Mouse (Mus musculus) kidney, postnatal 14 days (tissue): ENCODE data around the gene 1700018G05Rik.
"Not testable (repeated sequence)": the region's sequence is repeated elsewhere in the genome, so short reads cannot be mapped to it uniquely, and the experiment has no call there.

Source experiments
- DNase-seq: peaks from one replicate; pipeline ENCODE4 v3.0.0; 2022; ENCODE audit warnings: mixed read lengths

The 1700018G05Rik gene

DNA sequence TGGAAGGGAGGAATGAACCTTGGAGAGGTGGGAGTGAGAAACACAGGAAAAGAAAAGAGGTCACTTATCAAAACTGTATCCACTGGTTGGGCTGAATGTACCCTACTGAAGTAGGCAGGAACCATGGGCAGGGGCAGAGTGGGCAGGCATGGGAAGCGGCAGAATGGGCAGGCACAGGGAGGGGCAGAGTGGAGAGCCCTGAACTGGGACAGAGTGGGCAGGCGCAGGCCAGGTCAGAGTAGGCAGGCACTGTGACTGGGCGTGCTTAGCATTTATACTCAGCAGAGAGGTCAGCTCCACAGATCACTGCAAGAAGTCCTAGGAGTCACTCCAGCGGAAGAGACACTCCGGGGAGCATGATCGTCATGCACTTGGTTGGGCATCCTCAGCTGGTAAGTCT is at the start of gene 1700018G05Rik:
TSS of gene 1700018G05Rik (plus strand) at position 301 of the 400 bp plus-strand sequence.
- not testable (repeated sequence) for DNase-seq

DNA sequence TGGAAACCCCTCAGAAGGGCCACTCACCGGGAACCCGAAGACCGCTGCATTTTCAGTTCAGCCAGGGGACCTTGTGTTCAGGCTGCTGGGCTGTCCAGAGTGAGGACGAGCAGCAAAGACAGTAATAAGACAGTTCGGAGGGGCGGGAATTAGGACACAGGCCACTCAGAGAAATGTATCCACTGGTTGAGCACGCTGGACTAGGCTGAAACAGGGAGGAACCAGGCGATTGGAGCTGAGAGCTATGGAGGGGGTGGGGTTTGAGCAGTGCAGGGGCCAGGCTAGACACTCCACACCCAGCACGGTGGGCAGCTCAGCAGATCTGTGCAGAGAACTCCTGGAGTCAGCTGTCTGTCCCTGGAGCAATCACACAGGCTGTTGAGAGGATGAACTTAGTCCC is 19.6 kb upstream of the 1700018G05Rik start, which contains the start of the genes Dmrtc1a and 1700011M02Rik:
TSS of gene Dmrtc1a (minus strand) at position 101 of the 400 bp plus-strand sequence.
TSS of gene 1700011M02Rik (plus strand) at position 319 of the 400 bp plus-strand sequence.
- not testable (repeated sequence) for DNase-seq

DNA sequence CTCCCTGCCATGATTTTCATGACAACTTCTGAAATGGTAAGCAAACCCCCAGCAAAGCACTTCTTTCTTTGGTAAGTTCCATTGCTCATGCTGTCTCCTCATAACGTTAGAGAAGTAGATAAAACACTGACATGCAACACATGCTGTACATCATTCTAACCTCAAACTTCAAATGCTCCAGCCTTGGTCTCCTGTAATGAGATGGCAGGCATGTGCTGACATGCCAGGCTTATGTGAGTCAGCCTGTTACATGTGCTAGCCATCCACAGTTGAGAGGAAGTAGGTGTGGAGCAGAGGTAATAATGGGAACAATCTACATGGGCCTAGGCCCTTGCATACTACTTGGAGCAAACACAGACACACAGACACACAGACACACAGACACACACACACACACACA is 13.3 kb upstream of the 1700018G05Rik start:
- DNase-seq = not testable (repeated sequence)

DNA sequence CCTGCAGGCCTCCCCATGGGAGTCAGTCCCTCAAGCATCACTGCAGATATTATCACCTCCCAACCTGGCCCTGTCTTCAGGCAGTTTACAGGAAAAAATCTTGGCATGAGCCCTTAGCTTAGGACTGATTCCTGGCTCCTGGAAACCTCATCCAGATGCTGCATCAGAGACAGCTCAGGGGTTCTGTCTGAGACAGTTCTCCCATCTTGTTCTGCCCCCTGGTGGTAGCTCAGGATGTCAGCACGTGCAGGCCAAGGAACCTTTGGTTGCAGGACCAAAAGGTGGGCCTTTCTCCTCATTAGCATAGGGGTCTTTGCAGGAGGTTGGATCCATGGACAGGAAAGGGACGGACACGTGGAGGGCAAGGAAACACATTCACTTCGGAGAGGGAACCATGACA is 1.5 kb upstream of the 1700018G05Rik start:
- peak; percentile 7 for DNase-seq

DNA sequence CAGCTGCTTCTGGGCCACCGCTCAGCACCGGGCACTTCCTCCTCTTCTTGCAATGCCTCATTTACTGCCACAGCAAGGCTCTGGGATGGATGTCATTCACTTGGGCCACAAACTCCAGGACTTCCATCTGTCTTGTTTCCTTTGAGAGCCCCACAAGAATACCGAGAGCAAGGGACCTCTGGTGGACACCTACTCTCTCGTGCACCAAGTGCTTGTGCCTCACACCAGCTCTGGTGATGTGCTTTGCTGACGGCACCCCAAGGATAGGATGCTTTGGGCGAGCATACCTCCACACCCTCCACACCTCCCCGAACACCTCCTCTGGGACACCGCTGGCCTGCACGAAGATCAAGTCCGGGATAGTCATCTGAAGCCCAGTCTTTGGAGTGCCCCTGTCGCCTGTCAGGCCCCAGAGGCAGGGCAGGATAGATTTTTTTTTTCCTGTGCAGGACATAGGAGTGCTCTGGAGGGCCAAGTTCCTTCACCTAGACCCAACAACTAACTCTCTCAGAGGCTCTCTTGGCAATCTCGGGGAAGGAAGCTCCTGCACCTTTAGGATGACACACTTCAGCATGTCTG is 4.9 kb downstream of the 1700018G05Rik start:
- no peak for DNase-seq

DNA sequence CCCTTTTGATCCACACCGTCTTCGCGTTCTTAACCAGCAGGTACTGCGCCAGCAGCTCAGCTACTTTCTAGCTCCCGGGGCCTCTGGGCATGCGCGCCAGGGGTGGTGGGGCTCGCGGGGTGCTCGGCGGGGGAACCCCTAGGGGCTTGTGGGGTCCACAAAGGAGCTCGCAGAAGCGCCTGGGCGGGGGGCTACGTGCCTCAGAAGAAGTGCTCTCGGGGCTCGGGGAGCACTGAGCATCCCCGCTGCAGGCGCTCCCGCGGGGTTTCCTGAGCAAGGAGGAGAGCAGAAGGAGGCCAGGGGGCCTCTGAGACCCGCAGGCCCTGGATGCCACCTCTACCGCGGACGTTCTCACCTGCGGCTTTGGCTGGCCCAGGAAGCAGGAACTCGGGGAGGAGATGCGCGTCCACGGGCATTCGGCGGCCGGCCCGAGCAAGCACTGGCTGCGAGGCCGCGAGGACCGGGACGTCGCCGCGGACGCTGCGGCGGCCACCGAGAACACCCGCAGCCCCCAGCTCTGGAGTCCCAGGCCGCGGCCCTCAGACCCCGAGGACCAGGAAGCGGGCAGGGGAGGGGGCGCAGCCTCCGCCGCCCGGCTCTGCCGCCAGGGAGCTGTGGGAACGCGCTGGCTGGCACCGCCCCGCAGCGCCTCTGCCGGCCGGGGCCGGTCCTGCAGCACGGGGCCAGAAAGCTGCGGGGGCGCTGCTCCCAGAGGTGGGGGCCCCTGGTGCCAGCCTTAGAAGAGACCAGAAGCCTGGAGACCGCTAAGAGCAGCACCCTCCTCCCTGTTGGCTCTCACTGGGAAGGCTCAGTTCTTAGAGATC is 5.6 kb downstream of the 1700018G05Rik start:
- DNase-seq = peak; percentile 37

DNA sequence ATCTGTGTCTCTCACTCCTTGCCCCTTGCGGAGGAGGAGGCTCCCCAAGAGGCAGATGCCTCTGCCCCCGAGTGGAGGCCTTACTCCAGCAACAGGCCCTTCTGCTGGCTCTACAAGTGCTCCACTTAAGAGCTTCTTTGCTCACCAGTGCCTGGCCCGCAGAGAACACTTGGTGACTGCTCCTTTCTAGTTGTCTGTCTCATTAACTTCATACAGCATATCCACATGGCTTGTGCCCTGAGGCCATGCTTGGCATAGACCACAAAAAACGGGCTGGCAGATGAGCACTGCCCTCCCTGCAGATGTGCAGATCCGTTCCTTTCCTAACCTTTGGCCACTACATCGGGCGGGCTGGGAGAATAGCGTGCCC is 6.2 kb downstream of the 1700018G05Rik start:
- DNase-seq = no peak

DNA sequence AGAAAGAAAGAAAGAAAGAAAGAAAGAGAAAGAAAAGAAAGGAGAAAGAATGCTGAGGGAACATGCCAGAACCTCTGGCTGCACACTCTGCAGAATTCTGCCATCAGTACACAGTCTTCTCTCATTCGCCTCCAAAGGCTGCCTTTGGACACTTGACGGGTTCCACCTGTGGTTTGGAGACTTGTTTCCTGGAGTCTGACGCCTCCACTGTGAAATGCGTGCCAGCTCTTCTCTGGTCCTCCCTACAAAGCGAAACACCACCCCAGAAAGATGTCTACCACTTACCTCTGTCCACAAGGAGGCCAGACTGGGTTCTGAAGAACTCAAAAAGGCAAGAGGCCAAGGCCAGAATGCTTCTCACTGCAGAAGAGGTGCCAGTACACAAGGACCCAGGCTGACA is 8.6 kb downstream of the 1700018G05Rik start:
- DNase-seq = no peak

DNA sequence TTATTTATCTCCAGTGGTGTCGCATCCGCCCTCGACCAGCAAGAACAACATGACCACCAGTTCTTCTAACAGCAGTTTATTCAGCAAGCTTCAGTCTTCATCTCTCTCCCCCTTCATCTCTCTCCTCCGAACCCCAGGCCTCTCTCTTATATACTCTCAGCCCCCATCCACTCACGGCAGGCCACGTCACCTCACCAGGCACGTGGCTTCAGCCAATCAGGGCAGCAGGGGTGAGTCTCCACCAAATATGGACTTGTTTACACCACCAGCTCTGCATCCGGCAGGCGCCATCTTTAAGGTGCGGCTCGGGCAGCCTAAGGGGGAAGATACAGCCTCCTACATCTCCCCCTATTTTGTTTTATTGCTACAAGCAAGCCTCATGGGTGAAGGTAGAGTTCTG is 22.0 kb downstream of the 1700018G05Rik start:
- DNase-seq = not testable (repeated sequence)

DNA sequence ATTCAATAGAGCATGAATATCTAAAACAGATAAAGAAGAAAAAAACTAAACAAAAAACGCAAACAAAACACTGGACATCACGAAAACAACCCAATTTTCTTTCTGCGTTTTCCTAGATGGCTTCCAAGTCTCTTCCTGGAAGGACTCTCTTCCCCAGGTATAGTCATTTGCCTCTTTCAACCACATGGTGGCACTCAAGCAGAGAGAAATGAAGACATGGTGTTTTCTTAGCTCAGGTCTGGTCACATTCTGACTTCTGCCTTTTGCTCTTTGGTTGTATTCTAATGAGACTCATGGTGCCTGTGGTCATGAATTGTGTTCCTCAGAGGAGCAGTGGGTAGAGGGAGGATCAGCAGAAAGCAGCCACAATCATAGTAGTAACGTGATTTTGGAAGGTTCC is 30.7 kb downstream of the 1700018G05Rik start:
- peak; percentile 4 for DNase-seq

DNA sequence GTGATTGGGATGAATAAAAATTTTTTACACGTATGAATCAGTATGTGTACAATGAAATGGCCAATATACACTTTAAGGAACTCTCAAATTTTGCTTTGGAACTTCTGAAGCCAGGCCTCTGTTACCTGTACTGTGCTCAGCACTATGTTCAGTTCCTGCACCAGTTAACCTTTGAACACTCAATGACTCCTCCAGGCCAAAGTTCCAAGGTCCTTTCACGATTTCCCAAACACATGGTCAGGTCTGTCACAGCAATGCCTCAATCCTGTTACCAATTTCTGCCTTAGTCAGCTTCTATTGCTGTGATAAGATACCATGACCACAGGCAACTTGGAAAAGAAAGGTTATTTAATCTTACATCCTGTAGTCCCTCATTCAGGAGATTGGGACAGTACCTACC is 32.4 kb downstream of the 1700018G05Rik start:
- DNase-seq = no peak
